Mouse (Mus musculus): ENCODE results near the gene Pou2f1. TPM values are rescaled to one million over a fixed set of nuclear protein-coding genes. Genes with fewer than 3 reads are reported as not detected.

The Pou2f1 gene
- total RNA-seq, 2 experiments from 2014 or later: 25.2 to 25.5 TPM

GRCm38 (mm10) chr1:165848881-165849280 lies 153.6 kb downstream of the Pou2f1 start:
- DNase-seq (ENCODE audit: low spot score in 2 of 2): no peak

- DNase-seq (ENCODE audit: low spot score in 2 of 2): no peak
Observed at GRCm38 (mm10) chr1:165848417-165848816, 154.1 kb downstream of the Pou2f1 start.

- no peak for DNase-seq (ENCODE audit: low spot score in 2 of 2)
Observed at GRCm38 (mm10) chr1:165845366-165845765, 157.1 kb downstream of the Pou2f1 start.

- DNase-seq (ENCODE audit: low spot score in 2 of 2): no peak
Observed at GRCm38 (mm10) chr1:165844956-165845355, 157.5 kb downstream of the Pou2f1 start.

- no peak for DNase-seq (ENCODE audit: low spot score in 2 of 2)
Observed at GRCm38 (mm10) chr1:165844466-165844951, 158.0 kb downstream of the Pou2f1 start.

GRCm38 (mm10) chr1:165843586-165843985 lies 158.9 kb downstream of the Pou2f1 start:
- DNase-seq (ENCODE audit: low spot score in 2 of 2): no peak

- DNase-seq (ENCODE audit: low spot score in 2 of 2): no peak
Observed at GRCm38 (mm10) chr1:165842170-165842569, 160.3 kb downstream of the Pou2f1 start.

- no peak for DNase-seq (ENCODE audit: low spot score in 2 of 2)
Observed at GRCm38 (mm10) chr1:165840548-165841230, 161.8 kb downstream of the Pou2f1 start.

GRCm38 (mm10) chr1:165839201-165839600 lies 163.3 kb downstream of the Pou2f1 start:
- no peak for DNase-seq (ENCODE audit: low spot score in 2 of 2)

GRCm38 (mm10) chr1:165837546-165837945 lies 164.9 kb downstream of the Pou2f1 start:
- no peak for DNase-seq (ENCODE audit: low spot score in 2 of 2)

- DNase-seq (ENCODE audit: low spot score in 2 of 2): no peak
Observed at GRCm38 (mm10) chr1:165836461-165836860, 166.0 kb downstream of the Pou2f1 start.

- no peak for DNase-seq (ENCODE audit: low spot score in 2 of 2)
Observed at GRCm38 (mm10) chr1:165834633-165834975, 167.9 kb downstream of the Pou2f1 start.

GRCm38 (mm10) chr1:165833910-165834632 lies 168.4 kb downstream of the Pou2f1 start:
- no peak for DNase-seq (ENCODE audit: low spot score in 2 of 2)

- no peak for DNase-seq (ENCODE audit: low spot score in 2 of 2)
Observed at GRCm38 (mm10) chr1:165833244-165833643, 169.2 kb downstream of the Pou2f1 start.

- no peak for DNase-seq (ENCODE audit: low spot score in 2 of 2)
Observed at GRCm38 (mm10) chr1:165829890-165830289, 172.6 kb downstream of the Pou2f1 start.

- DNase-seq (ENCODE audit: low spot score in 2 of 2): no peak
Observed at GRCm38 (mm10) chr1:165828615-165829014, 173.9 kb downstream of the Pou2f1 start.

GRCm38 (mm10) chr1:165828173-165828572 lies 174.3 kb downstream of the Pou2f1 start:
- no peak for DNase-seq (ENCODE audit: low spot score in 2 of 2)

- DNase-seq (ENCODE audit: low spot score in 2 of 2): no peak
Observed at GRCm38 (mm10) chr1:165822031-165822430, 180.4 kb downstream of the Pou2f1 start.

- DNase-seq (ENCODE audit: low spot score in 2 of 2): no peak
Observed at GRCm38 (mm10) chr1:165819147-165819546, 183.3 kb downstream of the Pou2f1 start.

- no peak for DNase-seq (ENCODE audit: low spot score in 2 of 2)
Observed at GRCm38 (mm10) chr1:165818145-165818860, 184.2 kb downstream of the Pou2f1 start.

GRCm38 (mm10) chr1:165817264-165817663 lies 185.2 kb downstream of the Pou2f1 start:
- DNase-seq (ENCODE audit: low spot score in 2 of 2): no peak

- DNase-seq (ENCODE audit: low spot score in 2 of 2): no peak
Observed at GRCm38 (mm10) chr1:165816391-165816790, 186.1 kb downstream of the Pou2f1 start.

Measured in adrenal gland, postnatal 4 days (tissue).